Mouse (Mus musculus) CD4-positive, CD25-positive, alpha-beta regulatory T cell, adult 4 months (primary cell): ENCODE results near the gene Myh11. TPM values are rescaled to one million over a fixed set of nuclear protein-coding genes. Genes with fewer than 3 reads are reported as not detected.

Experiments
- ATAC-seq: one replicate; pipeline ENCODE4 v1.8.0; 2017
- polyA plus RNA-seq, 2 experiments: library from polyadenylated mRNA; unstranded; fragments of 100-300 nt; shearing (Covaris generic); gene quantifications; one replicate each; pipeline ENCODE4 v1.2.1; 2017

Gene Myh11
- not detected for polyA plus RNA-seq

DNA sequence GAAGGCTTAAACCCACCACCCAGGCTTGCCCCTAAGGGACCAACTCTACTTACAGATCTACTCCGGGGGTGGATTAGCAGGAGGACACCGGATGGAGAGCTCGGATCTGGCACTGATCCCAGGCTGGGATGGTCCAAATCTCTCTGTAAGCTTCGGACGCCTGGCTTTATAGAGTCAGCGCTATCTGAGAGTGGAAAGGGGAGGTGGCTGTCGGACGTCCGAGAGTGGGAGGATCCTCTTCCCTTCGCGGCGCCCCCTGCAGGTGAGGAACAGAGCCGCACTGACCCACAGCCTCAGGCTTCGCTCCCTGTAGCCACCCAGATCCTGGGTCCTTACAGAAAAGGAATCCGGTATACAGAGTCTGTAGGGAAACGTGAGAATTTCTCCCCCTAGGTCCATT lies at the start of gene Myh11:
TSS of gene Myh11 (minus strand) at position 150 of the 400 bp plus-strand sequence.
- ATAC-seq: no peak

DNA sequence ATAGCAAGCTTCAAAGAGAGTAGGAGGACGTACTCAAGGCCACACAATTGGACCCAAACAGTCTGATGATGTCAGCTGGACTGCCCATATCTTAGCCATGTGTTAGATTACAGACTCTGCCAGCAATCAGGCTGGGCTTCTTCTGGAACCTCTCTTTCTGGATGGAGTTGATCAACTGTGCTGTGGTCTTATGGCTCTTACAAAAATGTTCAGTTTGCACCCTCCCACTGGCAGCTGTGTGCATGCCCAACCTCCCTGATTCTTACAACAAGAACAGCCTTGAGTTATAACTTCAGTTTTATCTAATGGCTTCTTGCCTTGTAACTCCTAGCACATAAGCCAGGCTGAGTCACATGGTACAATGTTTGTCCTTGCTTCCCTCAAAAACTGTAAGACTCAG lies 37.0 kb upstream of the Myh11 start:
- no peak for ATAC-seq

DNA sequence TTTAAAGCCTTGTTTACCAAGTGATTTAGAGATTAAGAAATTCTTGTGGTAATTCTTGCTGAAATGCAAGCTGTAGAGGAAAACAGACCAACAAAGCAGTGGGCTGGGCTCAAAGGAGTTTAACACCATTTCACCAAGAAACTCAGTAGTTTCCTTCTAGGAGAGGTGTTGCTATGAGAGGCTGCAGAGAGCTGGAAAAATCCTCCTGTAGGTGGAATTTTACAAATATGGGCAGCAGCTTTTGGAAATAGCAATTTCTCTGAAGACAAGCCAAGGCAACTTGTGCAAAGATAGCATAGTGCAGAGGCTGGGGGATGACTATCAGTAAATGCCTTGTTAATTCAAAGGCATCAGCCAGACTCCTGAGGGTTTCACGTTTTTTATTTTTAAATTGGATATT lies 29.3 kb upstream of the Myh11 start:
- no peak for ATAC-seq

DNA sequence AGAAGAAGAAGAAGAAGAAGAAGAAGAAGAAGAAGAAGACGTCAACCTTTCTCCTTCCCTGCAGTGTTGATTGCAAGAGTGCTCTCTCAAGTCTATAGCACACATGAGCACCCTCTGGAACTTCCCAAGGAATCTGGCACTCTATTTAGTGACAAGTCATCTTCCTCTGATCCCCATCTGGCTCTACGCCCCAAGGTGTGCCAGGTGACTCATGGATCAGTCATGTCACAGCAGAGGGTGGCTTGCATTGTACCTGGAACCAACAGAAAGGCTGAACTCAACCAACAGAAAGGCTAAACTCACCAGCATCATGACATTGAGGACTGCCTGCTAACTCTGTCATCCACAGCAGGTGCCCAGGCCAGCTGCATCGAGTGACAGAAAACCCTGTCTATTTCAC lies 28.5 kb upstream of the Myh11 start:
- no peak for ATAC-seq

DNA sequence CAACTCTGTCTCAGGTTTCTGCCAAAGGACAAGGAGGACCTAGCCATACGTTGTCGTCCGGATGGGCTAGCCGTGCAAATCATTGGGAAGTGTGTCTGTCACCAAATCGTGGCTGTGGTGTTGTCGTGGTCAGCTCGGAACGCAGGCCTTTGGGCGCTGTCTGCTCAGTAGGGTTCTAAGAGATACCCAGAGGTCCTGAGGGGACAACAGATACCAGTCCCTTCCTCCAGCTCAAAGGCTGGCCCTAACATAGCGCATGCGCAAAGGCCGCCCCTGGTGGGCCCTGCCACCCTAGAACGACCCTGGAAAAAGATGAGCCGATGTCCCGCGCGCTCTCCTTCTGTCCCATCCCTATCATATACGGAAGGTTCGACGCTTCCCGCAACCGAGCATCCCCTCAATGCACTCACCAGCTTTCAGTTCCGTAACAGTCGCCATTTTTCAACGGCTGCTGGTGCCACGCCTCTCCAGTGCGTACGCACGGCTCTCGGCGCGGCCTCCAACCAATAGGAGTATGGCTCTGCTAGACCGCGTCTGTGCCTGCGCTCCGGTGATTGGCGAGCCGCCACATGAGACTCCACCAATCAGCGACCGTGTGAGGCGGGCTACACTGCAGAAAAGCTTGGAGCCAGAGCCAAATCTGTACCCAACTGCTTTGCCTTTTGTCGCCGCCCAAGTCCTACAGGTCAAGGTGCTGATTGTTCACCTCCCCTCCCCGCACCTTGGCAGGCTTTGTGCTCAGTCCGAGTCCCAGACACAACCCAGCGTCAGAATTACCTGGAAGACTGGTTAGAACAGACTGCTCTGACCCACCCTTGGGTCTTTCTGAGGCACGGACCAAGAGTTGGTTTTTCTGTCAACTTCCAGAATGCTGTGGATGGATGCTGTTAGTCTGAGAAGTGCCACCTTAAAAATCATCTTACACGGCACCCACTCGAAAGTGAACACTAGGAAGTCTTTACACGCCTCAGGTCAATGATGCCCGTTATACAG lies 26.0 kb upstream of the Myh11 start, which contains the start of gene Fopnl:
TSS of gene Fopnl (minus strand) at position 522 of the 993 bp plus-strand sequence.
- ATAC-seq: peak; percentile 100

DNA sequence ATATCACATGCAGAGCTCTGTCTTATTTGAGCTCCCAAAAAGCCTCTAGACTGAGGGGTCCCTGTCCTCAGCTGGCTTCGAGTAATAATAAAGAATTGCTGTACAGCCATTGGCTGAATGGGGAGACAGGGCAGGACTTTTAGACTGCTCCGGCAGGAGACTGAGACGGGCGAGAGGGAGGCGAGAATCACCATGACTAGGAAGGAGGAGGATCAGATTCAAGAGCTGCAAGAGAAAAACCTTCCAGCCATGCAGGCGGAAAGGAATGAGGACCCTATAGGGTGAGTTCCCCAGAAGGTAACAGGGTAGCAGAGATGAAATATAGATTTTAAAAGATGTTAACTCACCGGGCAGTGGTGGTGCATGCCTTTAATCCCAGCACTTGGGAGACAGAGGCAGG lies 21.7 kb upstream of the Myh11 start:
- ATAC-seq: no peak

DNA sequence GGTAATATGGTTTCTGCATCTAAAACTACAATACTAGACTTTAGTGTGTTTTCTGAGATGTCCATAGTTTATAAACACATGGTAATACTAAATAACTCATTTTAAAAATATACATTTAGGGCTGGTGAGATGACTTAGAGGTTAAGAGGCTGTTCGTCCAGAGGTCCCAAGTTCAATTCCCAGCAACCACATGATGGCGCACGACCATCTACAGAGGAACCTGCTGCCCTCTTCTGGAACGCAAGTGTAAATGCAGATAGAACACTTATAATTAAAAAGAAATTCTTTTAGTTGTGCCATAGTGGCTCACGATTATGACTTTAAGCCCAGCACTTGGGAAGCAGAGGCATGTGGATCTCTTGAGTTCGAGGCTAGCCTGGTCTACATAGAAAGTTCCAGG lies 20.2 kb upstream of the Myh11 start:
- peak; percentile 80 for ATAC-seq

DNA sequence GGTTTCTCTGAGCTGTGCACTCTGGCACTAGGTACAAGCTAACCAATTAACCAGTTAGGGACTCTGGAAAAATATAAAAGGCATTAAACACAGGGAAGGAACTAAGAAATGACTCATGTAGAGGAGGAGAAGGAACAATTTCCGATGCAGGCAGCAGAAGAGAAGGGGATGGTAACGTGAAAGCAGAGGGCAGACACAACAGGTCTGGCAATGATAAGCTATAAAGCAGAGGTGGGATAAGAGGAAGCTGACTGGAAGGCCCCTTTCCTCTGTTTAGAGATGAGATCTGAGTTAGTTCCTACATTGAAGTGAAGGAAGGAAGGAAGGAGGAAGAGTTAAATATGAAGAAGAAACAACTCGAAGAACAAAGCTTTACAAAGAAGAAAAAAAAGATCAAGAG lies 18.7 kb upstream of the Myh11 start:
- no peak for ATAC-seq

DNA sequence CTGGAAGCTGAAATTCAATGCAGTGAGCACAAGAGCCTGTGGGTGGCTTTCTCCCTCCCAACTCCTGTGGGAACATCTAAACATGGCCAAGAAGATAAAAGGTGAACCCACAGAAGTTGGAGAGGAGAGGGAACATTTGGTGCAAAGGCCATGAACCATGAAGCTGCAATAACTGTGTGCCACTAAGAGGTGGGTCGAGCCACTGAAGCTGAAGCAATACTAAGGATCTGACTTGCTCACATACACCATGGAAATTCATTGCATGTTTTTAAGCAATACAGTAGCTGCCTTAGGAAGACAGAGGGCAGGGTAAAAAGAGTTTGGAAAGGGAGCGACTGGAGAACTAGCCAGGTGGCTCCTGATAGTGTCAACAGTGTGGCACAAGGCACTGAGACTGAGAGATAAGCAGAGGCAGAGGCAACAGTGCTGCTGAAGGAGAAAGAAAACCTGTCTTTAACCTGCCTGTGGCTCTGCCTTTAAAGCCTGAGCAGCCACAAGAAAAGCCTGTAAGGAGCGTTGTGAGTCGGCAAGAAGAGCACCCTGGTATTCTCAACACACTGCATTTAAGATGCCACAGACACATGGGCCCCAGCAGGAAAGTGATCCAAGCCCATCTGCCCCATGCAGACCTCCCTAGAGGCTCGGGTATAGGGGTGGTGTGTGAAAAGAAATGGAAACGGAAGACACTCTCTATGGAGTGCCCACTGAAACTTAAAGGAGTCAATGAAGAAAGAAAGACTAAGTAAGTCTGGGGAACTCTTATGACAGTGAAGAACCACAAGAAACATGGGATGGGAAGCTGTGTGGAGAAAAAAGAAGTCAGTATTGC lies 17.3 kb upstream of the Myh11 start:
- no peak for ATAC-seq

DNA sequence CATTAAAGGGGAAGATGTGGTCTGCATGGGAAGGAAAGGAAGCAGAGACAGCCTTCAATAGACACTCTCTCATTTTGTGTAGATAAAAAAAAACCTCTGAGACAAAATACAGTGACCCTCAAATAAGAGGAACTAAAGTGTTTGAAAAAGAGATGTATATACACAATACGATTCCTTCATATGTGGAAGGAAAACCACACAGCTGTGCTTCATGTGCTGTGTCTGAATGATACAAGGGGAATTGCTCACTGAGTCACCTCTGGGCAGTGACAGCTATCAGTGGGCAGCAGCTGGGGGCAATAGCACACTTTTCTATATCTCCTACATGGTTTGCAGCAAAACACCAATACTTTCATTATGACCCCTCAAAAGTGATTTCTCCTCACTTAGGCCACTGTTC lies 16.2 kb upstream of the Myh11 start:
- ATAC-seq: no peak

DNA sequence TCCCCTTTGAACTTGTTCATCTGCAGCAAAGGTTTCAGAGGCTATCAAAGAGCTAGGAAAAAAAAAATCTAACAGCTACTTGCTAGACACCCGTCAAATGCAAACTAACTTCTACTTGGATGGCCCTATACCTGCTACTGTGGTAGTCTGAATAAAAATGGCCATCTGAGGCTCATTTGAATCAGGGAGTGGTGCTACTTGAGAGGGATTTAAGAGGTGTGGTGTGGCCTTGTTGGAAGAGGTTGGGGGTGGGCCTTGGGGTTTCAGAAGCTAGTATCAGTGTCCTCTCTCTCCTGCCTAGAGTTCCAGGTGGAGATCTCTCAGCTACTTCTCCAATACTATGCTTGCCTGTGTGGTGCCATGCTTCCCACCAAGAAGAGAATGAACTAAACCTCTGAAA lies 15.3 kb upstream of the Myh11 start:
- no peak for ATAC-seq

DNA sequence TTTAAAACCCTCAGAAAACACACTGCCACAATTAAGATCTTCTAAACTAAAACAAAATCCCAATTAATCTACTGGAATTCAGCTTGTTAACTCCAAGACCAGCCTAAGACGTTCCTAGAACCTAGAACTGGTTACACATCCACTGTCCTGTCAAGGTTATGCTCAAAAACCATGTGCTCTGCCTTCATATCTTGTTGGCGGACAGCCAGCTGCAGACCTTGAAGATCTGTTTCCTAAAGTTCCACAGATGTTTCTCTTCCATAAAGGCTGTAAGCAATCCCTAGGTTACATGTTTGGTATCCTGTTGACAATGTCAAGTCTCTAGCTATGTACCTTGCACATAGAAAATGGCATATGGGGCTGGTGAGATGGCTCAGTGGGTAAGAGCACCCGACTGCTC lies 13.6 kb upstream of the Myh11 start:
- no peak for ATAC-seq

DNA sequence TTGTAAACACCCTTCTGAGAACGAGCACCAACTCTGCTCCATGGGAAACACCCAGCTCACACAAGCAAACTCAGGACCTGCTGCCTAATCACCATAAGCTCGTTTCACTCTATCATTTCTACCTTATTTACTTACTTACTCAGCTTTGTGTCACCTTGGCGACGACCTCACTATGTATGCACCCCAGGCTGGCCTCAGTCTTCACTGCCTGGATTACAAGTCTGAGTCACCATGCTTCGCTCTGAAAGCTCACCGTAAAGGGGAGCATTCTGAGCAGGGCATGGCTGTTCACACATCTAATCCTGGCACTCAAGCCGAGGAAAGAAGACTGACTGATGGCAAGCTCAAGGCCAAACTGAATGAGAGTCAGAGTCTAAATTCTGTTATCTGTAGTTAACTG lies 12.5 kb upstream of the Myh11 start:
- no peak for ATAC-seq

DNA sequence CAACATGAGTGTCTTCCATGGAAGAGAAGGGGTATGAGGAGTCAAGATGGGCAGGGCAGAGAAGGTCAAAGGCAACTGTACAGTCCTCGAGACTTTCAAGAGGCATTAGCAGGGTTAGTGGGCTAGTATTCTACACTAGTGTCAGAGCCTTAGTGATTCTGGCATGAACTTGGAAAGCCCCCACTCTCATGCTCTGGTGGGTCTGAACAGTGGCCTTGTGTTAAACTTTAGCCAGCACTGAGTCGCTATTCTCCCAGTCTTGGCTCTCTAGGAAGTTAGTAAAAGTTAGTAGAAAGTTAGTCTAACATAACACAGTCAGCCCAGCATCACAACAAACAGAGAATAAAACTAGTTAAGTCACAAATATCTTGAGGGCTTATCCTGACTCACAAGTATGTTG lies 12.0 kb upstream of the Myh11 start:
- no peak for ATAC-seq

DNA sequence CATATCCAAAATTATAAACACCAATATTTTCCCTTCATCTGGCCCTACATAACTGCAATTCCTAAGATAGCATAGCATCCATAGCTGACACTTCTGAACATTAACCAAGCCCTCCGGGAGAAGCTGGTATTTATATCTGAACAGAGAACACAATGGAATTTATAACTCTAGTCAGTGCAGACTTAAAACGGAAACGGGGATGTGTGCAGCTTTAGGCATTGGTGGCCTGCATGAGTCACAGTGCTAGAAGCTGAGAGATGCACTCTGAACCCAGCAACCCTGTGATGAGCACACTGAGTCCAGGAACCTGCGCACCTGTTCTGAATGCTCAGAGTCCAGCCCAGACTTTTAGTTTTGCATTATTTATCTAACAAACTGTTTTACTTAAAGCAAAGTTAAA lies 7.3 kb upstream of the Myh11 start:
- ATAC-seq: no peak

DNA sequence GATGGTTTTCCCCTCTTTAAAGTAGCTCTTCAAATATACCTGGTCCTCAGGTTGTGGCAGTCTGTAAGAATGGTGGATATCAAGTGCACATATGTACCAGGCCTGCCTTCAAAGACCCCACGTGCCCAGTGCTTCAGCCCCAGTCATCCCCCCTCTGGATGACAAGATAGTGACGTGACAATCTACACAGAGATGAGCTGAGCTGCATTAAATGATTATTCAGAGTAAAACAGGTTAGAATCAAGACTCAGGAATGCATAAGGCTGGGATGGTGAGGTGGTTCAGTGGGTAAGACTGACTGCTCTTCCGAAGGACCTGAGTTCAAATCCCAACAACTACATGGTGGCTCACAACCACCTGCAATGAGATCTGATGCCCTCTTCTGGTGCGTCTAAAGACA lies 6.6 kb upstream of the Myh11 start:
- no peak for ATAC-seq

DNA sequence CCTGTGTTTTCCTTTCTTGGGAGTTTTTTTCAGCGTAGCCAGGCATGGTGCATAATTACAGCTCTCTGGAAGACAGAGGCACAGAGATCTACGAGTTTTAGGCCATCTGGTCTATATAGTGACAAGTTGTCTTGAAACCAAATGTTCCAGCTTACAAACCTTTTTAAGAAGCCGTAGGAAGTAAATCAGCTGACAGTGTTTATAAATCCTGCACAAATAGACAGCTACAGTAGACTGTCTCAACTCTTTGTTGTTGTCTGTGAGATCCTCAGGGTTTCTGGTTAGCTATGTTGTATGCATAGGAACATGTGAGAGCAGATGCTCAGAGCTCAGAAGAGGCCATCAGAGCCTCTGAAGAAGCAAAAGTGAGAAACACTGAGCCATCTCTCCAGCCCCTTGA lies 6.0 kb upstream of the Myh11 start:
- ATAC-seq: no peak

DNA sequence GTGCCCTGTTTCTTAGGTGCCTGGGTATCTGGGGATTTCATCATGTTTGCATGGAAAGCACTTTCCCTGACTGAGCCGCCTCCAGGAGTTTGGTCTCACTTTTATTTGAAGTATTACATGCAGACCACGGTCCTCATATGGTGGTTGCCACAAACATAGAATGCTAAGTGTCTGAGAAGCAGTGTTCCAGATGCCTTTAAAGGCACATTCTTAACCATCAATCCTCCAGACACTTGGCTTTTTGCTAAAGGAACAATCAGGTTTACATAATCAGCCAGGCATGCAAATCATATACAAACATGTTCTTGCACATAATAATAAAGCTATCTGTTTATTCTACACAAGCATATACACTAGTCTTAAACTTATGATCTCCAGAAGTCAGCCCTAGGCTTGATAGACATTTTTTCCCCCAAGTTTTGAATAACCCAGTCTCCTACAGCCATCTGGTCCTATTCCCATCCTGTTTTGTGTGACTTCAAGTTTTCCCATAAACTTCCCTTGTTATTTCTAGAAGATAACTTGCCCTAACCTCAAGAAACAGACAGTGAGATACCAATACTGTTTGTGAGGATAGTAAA lies 5.5 kb upstream of the Myh11 start:
- no peak for ATAC-seq

DNA sequence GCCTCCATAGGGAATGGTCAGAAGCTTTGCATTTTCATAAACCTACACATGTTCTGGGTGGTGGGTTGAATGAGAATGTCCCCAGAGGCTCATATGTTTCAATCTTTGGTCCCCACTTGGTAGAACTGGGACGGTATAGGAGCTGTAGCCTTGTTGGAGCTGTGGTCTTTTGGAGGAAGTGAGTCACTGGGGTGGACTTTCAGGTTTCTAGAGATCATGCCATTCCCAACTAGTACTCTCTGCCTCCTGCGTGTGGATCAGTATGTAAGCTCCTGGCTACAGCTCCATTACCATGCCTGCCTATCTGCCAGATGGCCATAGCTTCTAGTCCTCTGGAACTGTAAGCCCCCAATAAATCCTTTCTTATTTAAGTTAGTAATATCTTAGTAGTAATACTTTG lies 4.1 kb upstream of the Myh11 start:
- ATAC-seq: no peak

DNA sequence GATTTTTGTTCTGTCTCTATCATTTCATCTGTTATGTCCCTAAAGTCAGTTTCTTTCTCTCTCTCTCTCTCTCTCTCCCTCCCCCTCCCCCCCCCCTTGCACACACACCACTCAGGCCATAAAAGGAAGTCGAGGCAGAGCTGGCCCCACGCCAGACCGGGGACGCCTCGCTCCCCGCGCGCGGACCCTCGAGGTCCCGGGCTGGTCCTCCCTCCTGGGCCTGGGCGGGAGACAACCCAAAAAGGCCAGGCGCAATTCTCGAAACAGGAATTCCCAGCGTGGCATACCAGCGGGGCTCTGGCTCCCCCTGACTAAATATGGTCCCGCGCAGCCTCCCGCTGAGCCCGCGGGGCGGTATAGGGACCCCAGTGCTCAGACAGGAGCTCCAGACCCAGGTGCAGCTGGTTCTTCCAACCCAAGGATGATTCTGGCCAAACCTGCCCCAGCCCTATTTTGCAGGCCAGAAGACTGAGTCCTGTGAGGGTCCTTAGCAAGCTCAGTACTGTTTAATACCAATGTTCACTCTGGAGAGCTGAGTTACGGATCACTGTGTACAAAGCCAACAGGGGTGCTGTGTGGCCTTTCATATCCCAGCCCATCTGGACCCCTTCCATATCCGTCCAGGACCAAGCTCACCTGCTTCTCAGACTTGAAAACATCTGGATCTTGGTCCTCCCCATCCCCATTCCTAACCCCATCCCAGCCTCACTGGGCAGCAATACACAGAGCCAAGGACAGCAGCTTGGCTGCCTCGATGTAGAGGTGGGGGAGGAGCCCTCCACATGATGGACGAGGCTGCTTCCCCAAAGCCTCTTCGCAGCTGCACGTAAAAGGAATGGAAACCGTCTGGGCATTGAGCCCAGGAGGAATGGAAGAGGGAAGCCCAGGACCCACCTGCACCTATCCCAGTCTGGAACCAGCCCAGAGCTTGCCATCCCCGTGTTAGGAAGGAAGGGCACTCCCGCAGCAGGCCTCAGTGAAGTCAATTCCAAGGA lies 1.3 kb upstream of the Myh11 start:
- ATAC-seq: no peak

DNA sequence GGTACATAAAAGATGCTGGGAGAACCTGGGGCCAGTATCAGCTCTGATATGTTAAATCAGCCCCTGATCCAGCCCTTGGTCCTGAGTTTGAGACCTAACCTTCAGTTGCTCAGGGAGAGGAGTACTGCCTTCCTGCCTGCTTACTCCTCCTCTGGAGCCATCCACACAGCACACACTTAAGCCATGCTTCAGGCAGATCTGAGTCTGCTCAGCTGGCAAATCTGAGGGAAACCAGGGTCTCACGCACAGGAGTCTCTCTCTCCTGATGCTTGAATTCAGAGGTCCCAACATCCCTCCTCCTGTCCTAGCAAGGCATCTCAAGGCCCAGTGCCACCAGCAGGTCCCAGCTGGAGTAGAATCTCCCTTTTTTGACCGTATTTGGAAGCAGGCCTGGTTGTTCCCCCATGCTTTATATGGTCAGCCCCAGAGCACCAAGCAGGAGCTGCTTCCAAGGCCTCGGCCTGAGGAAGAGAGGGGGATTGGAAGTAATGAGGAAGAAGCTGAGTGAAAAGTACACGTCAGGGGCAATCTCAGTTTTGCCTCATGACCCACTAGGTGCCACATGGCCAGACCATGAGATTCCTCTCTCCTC lies 18.7 kb downstream of the Myh11 start:
- no peak for ATAC-seq
